Mouse (Mus musculus) hindbrain, embryonic 13.5 days (tissue): ENCODE measurements at regions not wholly inside any gene's neighbourhood (a gene's known extent, or its start where the extent isn't known, plus 50 kb on each side); places are given as distances from the start of the nearest gene placed in this dataset.

ENCODE experiments used
- ATAC-seq: fragments of 200-750 bp; cut with Nextera tagmentation; 2 replicates; pipeline ENCODE4 v1.8.0; 2017; ENCODE audit warnings: moderate TSS enrichment; ENCODE audit not compliant: low FRiP score
- H3K27ac ChIP-seq: fragments of 300-500 bp; sonication (generic); 2 replicates; pipeline ENCODE4 v1.5.1; 2015; ENCODE audit warnings: inconsistent platforms, mild to moderate bottlenecking, moderate library complexity
- H3K27me3 ChIP-seq: fragments of 300-500 bp; sonication (generic); 2 replicates; pipeline ENCODE4 v1.6.1; 2015; ENCODE audit warnings: mild to moderate bottlenecking, inconsistent platforms
- H3K36me3 ChIP-seq: fragments of 300-500 bp; sonication (generic); 2 replicates; pipeline ENCODE4 v1.6.1; 2015; ENCODE audit warnings: mild to moderate bottlenecking, inconsistent platforms
- H3K4me1 ChIP-seq: fragments of 300-500 bp; sonication (generic); replicated peaks from 2 replicates; pipeline ENCODE4 v1.6.1; 2015; ENCODE audit warnings: inconsistent platforms
- H3K4me2 ChIP-seq: fragments of 300-500 bp; sonication (generic); 2 replicates; pipeline ENCODE4 v1.6.1; 2015; ENCODE audit warnings: inconsistent platforms, mild to moderate bottlenecking, moderate library complexity
- H3K4me3 ChIP-seq: fragments of 300-500 bp; sonication (generic); 2 replicates; pipeline ENCODE4 v1.5.1; 2015; ENCODE audit warnings: mild to moderate bottlenecking, inconsistent platforms
- H3K9ac ChIP-seq: fragments of 300-500 bp; sonication (generic); 2 replicates; pipeline ENCODE4 v1.6.1; 2015; ENCODE audit warnings: mild to moderate bottlenecking, inconsistent platforms
- H3K9me3 ChIP-seq: fragments of 300-500 bp; sonication (generic); 2 replicates; pipeline ENCODE4 v1.6.1; 2016; ENCODE audit warnings: inconsistent platforms
- WGBS: fragments of 180-500 bp; shearing (Covaris S2); methylation state at CpG from one replicate; pipeline ENCODE4 v1.1.7; 2015; 5-methylcytosine and 5-hydroxymethylcytosine counted together

DNA sequence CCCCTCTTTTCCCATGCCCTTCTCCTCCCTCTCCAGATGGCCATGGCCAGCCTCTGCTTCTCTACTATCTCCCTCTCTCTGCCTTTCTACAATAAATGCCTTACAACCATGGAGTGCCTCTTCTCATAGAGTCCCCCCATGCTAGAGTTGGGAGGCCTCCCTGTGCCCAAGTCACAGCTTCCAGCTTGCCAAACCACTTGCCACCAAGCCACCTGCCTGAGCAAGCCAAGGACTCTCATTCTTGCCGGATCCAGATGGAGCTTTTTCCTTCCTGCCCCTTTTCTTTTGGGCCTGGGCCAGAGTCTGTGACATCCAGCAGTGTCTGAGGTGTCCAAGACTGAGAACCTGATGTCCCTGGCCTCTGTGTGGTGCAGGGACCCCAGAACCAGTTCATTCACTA is 367.4 kb upstream of the Arhgap42 start:
- no peak for ATAC-seq
- H3K4me2 ChIP-seq, result no peak overlapping the region
- H3K9me3 ChIP-seq, result no peaks in the 10 kb centered on the region
- no peak overlapping the region for H3K4me3 ChIP-seq
- no peaks in the 10 kb centered on the region for H3K27me3 ChIP-seq
- 85% methylated on average over 1 of the region's 1 CpGs for WGBS
- H3K36me3 ChIP-seq, result no peaks in the 10 kb centered on the region
- no peak overlapping the region for H3K9ac ChIP-seq
- H3K4me1 ChIP-seq, result no peaks in the 10 kb centered on the region
- H3K27ac ChIP-seq, result no peak overlapping the region

DNA sequence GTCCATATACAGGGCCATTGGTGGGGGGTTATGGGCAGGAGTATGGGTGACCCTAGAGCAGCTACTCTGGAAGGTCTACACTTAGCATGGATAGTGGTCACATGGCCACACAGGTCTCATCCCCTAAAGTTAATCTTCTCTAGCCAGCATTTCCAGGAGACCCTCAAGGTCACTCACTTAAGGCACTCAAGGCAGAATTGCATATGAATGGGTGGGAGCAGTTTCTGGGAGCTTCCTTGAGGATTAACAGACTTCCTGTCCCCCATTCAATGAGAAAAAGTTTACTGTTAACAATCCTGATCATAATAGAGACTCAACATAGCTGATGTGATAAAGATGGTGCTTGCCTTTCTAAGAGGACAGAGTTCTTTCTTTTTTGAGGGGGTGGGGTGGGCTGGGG is 352.4 kb upstream of the Arhgap42 start:
- H3K36me3 ChIP-seq, result no peaks in the 10 kb centered on the region
- no peak overlapping the region for H3K4me2 ChIP-seq
- H3K9ac ChIP-seq, result no peak overlapping the region
- no peak for ATAC-seq
- no peaks in the 10 kb centered on the region for H3K9me3 ChIP-seq
- no peaks in the 10 kb centered on the region for H3K4me1 ChIP-seq
- no peaks in the 10 kb centered on the region for H3K27me3 ChIP-seq
- H3K27ac ChIP-seq, result no peak overlapping the region
- no peak overlapping the region for H3K4me3 ChIP-seq

DNA sequence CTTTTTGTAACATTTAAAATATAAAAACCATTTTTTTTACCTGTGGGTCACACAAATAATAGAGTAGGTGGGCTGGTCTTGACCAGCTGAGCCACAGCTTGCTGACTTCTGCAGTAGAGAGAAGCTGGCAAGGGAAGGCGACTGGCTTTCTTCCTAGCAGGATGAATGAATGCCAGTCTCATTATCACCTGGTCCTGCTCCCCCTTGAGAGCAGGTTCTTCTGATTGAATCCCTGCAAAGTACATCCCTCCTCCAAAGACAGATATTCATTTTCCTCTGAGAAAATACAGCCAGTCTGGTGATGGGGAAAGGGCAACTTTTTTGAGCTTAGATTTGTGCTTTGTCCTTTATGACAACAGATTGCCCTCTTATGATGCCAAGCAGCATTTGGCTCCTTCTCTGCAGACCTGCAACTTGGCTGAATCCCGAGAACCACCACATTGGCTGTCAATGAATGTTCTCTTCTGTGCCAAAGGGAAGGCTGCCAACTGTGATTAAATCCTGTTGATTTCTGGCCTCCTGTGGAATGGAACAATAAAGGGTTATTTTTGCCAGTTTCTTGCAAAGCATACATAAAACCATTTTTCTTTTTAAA is 344.2 kb upstream of the Arhgap42 start:
- no peak overlapping the region for H3K9ac ChIP-seq
- no peak overlapping the region for H3K4me2 ChIP-seq
- no peaks in the 10 kb centered on the region for H3K4me1 ChIP-seq
- no peak overlapping the region for H3K27ac ChIP-seq
- H3K36me3 ChIP-seq, result no peaks in the 10 kb centered on the region
- WGBS, result 76% methylated on average over 2 of the region's 2 CpGs
- H3K9me3 ChIP-seq, result no peaks in the 10 kb centered on the region
- no peak overlapping the region for H3K4me3 ChIP-seq
- H3K27me3 ChIP-seq, result no peaks in the 10 kb centered on the region
- ATAC-seq, result peak; percentile 65; the same call in 1 of the 2 replicates

DNA sequence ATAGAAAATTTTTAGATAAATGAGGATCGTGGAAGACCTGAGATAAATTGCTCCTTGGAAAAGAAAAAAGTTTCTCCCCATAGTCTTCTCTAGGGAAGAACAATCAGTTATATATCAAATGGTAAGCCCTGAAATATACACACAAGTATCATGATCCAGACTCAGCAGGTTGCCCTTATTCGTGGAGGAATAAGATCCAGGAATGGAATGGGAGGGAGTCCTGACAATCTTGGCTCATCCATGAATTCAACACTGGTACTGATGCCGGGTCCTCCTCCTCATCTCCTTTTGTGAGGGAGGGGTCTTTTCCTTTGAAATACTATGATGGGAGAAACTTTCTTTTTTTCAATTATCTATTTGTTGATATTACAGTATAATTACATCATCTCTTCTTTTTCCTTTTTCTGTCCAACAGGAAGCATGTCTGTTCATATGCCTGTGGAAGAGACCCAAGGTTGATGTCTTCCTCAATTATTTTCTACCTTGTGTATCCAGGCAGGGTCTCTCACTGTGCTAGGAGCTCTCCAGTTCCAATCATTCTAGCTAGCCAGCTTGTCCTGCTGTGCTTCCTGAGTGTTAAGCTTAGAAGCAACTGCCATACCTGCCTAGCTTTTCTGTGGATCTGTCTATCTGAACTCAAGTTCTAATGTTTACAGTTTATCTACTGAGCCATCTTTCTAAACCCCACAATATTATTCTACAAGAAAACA is 343.6 kb upstream of the Arhgap42 start:
- Histone ChIP-seq H3K4me3 (no peak overlapping the region), H3K27ac (no peak overlapping the region), H3K4me2 (no peak overlapping the region), H3K9me3 (no peaks in the 10 kb centered on the region), H3K4me1 (no peaks in the 10 kb centered on the region), H3K9ac (no peak overlapping the region), H3K36me3 (no peaks in the 10 kb centered on the region), H3K27me3 (no peaks in the 10 kb centered on the region)
- WGBS, result 90% methylated on average over 3 of the region's 3 CpGs
- ATAC-seq, result no peak

DNA sequence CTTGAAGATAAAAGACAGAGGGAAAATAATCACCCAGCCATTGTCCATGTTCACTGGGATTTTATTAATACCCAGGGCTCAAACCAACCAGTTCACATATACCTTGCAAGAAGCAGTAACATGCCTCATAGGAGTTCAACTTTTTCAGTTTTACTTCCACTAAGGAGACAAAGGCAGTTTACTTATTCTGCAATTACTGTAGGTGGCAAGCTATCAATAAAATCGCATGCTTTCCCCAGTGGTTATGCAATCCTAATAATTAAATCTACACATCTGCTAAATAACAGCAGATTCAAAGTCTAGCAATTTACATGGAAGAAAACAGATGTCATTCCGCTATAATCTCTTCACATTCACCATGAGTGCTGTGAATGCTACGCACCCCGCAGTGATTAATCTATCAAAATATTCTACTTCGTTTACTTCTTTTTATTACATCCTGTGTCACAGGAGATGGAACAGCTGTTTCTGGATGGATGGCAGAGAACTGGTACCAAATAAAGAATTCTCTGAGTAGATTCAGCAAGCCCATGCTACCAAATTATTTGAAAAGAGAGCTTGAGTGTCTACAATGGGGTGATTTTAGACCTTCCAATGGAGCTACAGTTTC is 329.2 kb upstream of the Arhgap42 start:
- H3K27ac ChIP-seq, result no peak overlapping the region
- no peak; the same call in 1 of the 2 replicates for ATAC-seq
- H3K9ac ChIP-seq, result no peak overlapping the region
- no peak overlapping the region for H3K4me3 ChIP-seq
- no peaks in the 10 kb centered on the region for H3K4me1 ChIP-seq
- H3K9me3 ChIP-seq, result no peaks in the 10 kb centered on the region
- H3K27me3 ChIP-seq, result no peaks in the 10 kb centered on the region
- 68% methylated on average over 5 of the region's 5 CpGs for WGBS
- no peaks in the 10 kb centered on the region for H3K36me3 ChIP-seq
- no peak overlapping the region for H3K4me2 ChIP-seq

DNA sequence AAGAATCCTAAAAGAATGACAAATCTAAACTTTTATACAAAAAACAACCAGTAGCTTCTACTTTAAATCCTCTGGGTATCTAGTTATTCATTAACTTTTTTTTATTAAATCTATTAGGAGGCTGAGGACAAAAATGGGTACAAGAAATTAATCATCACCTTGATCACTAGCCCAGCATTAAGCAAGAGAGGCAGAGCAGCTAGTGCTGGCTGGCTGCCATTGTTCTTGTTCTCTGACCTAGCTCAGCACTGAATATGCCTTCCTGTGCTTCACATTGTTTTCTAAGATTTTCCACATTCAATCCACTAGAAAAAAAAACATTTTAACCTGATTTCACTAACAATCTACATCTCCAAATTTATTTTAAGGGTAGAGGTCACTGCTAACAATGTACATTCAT is 325.6 kb upstream of the Arhgap42 start:
- ATAC-seq, result no peak
- Histone ChIP-seq H3K36me3 (no peaks in the 10 kb centered on the region), H3K4me2 (no peak overlapping the region)

DNA sequence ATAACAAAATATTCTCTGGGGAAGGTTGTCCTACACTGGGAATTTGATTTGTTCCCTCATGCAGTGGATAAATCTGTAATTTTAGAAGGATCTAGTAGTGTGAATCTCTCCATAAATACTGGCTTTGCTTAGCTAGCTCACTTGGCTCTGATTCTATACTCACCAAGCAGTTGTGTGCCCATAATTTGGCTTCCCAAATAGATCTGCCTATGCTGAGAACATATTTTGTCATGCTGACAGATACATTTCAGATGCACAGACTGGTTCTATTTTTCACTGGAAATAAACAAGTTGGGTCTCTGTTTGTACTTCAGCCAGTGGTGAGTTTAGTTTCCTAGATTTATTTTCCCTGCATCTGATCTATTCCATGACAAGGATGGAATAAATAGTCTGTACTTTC is 309.8 kb upstream of the Arhgap42 start:
- H3K4me2 ChIP-seq, result no peak overlapping the region
- no peak overlapping the region for H3K4me3 ChIP-seq
- no peaks in the 10 kb centered on the region for H3K9me3 ChIP-seq
- H3K27me3 ChIP-seq, result no peaks in the 10 kb centered on the region
- no peak overlapping the region for H3K27ac ChIP-seq
- H3K36me3 ChIP-seq, result no peaks in the 10 kb centered on the region
- H3K4me1 ChIP-seq, result no peaks in the 10 kb centered on the region
- ATAC-seq, result no peak
- no peak overlapping the region for H3K9ac ChIP-seq

More for the DNA sequence above, 325.6 kb upstream of the Arhgap42 start:
- H3K27ac ChIP-seq, result no peak overlapping the region
- H3K9ac ChIP-seq, result no peak overlapping the region
- H3K9me3 ChIP-seq, result no peaks in the 10 kb centered on the region
- no peak overlapping the region for H3K4me3 ChIP-seq
- H3K4me1 ChIP-seq, result no peaks in the 10 kb centered on the region
- no peaks in the 10 kb centered on the region for H3K27me3 ChIP-seq

DNA sequence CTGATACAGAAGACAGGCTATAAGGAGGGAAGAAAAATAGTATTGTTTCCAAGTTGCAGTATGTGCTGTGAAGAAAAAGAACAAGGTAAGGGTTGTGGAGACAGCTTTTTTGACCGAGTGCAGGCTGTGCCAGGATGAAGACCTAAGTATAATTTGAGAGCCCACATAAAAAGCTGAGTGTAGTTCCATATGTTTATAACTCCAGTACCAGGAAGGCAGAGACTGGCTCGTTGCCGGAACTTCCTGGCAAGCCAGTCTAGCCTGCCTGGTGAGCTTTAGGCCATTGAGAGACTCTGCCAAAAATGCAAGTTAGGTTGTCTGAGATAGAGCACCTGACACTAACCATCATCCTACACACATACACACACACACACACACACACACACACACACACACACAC is 308.7 kb upstream of the Arhgap42 start:
- no peak for ATAC-seq
- Histone ChIP-seq H3K27ac (no peak overlapping the region), H3K9me3 (no peaks in the 10 kb centered on the region), H3K9ac (no peak overlapping the region), H3K27me3 (no peaks in the 10 kb centered on the region), H3K4me1 (no peaks in the 10 kb centered on the region), H3K36me3 (no peaks in the 10 kb centered on the region), H3K4me3 (no peak overlapping the region), H3K4me2 (no peak overlapping the region)
- 83% methylated on average over 3 of the region's 3 CpGs for WGBS

DNA sequence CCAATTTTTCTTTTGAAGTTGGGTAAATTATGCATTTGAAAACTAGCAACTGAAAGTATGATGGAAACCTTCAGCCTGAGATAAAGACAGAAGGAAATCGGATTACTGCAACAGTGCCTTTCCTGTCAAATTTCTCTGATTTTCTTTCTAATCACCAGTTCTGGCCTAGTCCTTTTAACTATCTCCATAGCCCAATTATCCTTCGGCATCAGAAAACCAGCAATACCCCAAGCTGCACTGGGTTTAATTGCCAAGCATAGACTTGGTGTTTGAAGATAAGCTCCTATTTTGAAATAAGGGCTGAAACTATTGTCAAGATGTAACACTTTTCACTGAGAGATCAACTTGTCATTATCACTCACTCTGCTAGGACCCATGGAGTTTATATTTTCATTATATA is 308.2 kb upstream of the Arhgap42 start:
- Histone ChIP-seq H3K4me2 (no peak overlapping the region), H3K27me3 (no peaks in the 10 kb centered on the region), H3K36me3 (no peaks in the 10 kb centered on the region), H3K9me3 (no peaks in the 10 kb centered on the region), H3K4me1 (no peaks in the 10 kb centered on the region), H3K27ac (no peak overlapping the region), H3K4me3 (no peak overlapping the region), H3K9ac (no peak overlapping the region)
- no peak for ATAC-seq
- 79% methylated on average over 2 of the region's 2 CpGs for WGBS

DNA sequence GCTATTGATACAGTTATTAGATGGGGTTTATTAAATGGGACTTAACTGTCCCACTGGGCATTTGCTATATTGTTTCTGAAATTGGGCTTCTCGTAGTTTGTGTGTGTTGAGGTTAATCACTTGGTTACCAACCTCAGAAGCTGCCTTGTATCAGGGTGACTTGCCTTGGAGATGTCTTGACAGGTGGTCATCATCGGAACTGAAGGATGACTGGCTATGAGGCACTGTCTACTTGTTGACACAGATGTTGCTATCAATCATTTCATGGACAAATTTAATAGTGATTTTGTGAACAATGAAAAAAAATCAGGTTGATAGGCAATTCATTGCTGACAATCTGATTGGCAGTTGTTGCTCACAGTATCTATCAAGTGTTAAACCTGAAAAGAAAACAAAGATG is 261.4 kb upstream of the Arhgap42 start:
- Histone ChIP-seq H3K9ac (no peak overlapping the region), H3K4me2 (no peak overlapping the region), H3K9me3 (no peaks in the 10 kb centered on the region), H3K27me3 (no peaks in the 10 kb centered on the region), H3K27ac (no peak overlapping the region), H3K36me3 (no peaks in the 10 kb centered on the region), H3K4me1 (no peaks in the 10 kb centered on the region), H3K4me3 (no peak overlapping the region)
- 86% methylated on average over 2 of the region's 2 CpGs for WGBS
- ATAC-seq, result no peak

DNA sequence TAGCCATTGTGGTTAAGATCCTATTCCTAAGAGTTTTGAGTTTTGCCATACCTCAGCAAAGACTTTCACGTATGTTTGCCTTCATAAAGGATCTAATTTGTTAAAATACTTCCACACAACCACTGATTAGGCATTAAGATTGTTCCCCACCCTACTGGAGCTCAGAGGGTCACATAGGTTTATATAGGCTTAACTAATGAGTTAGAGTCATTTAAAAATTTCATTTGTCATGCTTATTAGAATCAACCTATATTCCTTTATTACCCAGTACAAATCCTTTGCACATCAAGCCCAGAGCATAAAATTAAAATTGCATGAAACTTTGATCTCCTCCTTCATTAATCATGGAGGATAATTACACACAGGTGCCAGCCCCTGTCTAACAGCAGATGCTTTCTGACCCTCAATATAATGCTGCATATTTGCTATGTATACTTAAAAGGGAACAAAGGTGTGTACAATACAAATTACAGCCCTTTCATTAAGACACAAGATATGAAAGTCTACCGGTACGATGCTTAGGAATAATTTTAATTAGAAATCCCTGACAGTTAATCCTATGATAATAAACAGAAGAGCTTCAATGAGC is 254.8 kb upstream of the Arhgap42 start:
- no peaks in the 10 kb centered on the region for H3K27me3 ChIP-seq
- ATAC-seq, result no peak
- H3K4me1 ChIP-seq, result 0 out of 2 replicates have a peak, but pooled peaks cover 5% of the 10 kb centered on the region
- no peaks in the 10 kb centered on the region for H3K36me3 ChIP-seq
- 69% methylated on average over 3 of the region's 3 CpGs for WGBS
- H3K9ac ChIP-seq, result no peak overlapping the region
- no peaks in the 10 kb centered on the region for H3K9me3 ChIP-seq
- no peak overlapping the region for H3K4me2 ChIP-seq
- no peak overlapping the region for H3K27ac ChIP-seq
- H3K4me3 ChIP-seq, result no peak overlapping the region

DNA sequence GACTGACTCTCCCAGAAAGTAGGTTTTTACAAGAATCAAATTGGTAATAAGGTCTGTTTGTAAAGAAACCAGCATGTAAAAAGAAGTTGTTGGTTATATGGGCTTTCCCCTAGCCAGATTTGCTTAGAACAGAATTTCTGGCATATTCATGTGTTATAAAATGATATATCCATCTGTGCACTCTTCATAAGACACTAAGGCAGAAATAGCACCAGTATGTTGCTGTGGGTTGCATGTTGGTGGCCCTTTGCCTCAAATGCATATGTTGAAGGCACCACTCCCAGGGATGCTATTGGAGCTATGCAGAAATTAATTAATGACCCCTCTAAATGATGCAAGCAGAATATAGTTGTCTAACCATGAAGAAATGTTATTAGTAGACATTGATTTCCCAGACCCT is 238.2 kb upstream of the Arhgap42 start:
- ATAC-seq, result no peak
- no peak overlapping the region for H3K4me3 ChIP-seq
- H3K27ac ChIP-seq, result no peak overlapping the region
- no peaks in the 10 kb centered on the region for H3K27me3 ChIP-seq
- H3K9ac ChIP-seq, result no peak overlapping the region
- no peaks in the 10 kb centered on the region for H3K9me3 ChIP-seq
- peaks cover 11% of the 10 kb centered on the region for H3K4me1 ChIP-seq
- no peaks in the 10 kb centered on the region for H3K36me3 ChIP-seq
- no peak overlapping the region for H3K4me2 ChIP-seq
